8 mouse cellular contexts compared by ENCODE assay signal in the genomic region with DNA sequence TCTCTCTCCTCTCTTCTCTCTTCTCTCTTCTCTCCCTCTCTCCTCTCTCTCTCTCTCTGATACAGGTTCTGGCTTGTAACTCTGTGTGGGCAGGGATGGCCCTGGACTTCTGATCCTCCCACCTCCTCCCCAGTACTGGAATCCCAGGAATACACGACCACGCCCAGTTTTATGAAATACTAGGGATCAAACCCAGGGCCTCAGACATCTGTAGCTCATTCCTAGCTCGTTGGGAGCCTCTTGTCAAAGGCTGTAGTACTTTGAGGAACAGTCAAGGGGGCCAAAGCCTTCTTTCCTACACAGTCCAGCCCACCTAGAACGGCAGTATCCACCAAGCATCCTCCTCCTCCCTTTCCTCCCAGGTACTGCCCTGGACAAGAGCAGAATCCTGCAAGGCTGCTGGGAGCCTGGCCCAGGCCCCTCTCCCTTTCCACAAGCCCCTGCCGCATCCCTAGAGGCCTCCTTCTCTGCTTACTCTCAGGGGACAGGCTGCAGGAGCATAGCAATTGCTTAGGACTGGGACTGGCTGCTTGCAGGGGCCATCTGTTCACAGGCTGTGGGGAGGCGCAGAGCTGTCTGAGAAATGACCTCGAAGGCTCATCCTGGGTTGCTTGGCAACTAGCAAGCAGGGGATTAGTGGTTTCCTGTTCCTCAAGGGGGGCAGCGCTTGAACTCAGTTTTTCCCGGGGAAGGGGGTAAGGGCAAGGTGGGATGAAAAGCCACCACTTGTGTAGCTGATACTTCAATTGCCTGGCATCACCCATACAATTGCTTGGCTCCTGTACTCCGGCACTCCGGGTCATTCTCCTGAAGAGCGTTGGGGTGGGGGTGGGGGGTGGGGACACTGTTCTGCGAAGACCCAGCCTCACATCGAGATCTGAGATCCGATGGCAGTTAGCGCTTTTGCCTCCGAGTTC. TPM values are rescaled to one million over a fixed set of nuclear protein-coding genes. Genes with fewer than 3 reads are reported as not detected.
A peak's percentile ranks its signal among the peaks of the same experiment; 100 is the strongest.
DNase-seq lines count a peak whose midpoint lies in the region; TF ChIP-seq lines count a peak whose summit lies in the region.

No protein-coding gene starts in this region.

- no peaks in the 10 kb centered on the region for H3K9me3 ChIP-seq in midbrain, embryonic 10.5 days (replicated peaks)

- peaks cover 24% of the 10 kb centered on the region for H3K4me1 ChIP-seq in testis, adult 2 months (ENCODE audit: control insufficient read depth, insufficient read depth, low read length)
- H3K4me1 ChIP-seq in midbrain, embryonic 10.5 days, result peaks cover 52% of the 10 kb centered on the region

- peak overlapping the region; percentile 75 for H3K4me3 ChIP-seq in testis, adult 2 months (ENCODE audit: control insufficient read depth, low read depth, low read length)
- H3K4me3 ChIP-seq in midbrain, embryonic 10.5 days, result peak overlapping the region; percentile 47

- no peak for TF ChIP-seq CTCF in testis, adult 2 months (IDR thresholded peaks at IDR 0.05; ENCODE audit: control insufficient read depth, insufficient read depth, insufficient replicate concordance, low read depth, low read length)

- peak; percentile 22 for DNase-seq in gastrocnemius, adult 18-20 months (ENCODE audit: low spot score)
- no peak for DNase-seq in gastrocnemius, postnatal 14 days
- DNase-seq in testis, postnatal 14 days (ENCODE audit: low spot score), result no peak
- peak; percentile 41 to 53 for DNase-seq in heart, postnatal 10 days
- peak; percentile 86 for DNase-seq in midbrain, embryonic 10.5 days (ENCODE audit: low spot score)
- DNase-seq in thymus, postnatal 25 days, result peak; percentile 33
- DNase-seq in spleen, postnatal 14 days (ENCODE audit: low spot score in 2 of 2), result no peak

- 0 out of 2 replicates have a peak, but pooled peaks have one; percentile 3 for TF ChIP-seq POLR2A in testis, adult 2 months (IDR thresholded peaks at IDR 0.05; ENCODE audit: control insufficient read depth, low read depth, low read length)

- H3K36me3 ChIP-seq in testis, adult 2 months (ENCODE audit: control insufficient read depth, insufficient read depth, low read length), result no peaks in the 10 kb centered on the region
- no peaks in the 10 kb centered on the region for H3K36me3 ChIP-seq in midbrain, embryonic 10.5 days

- H3K27ac ChIP-seq in testis, adult 2 months (ENCODE audit: control insufficient read depth, insufficient read depth, low read depth, low read length), result peak overlapping the region; percentile 65
- H3K27ac ChIP-seq in midbrain, embryonic 10.5 days (replicated peaks), result peak overlapping the region; percentile 89

- no peaks in the 10 kb centered on the region for H3K27me3 ChIP-seq in testis, adult 2 months (ENCODE audit: control insufficient read depth, insufficient read depth, low read length)
- peaks cover 16% of the 10 kb centered on the region; the same call in 1 of the 2 replicates for H3K27me3 ChIP-seq in midbrain, embryonic 10.5 days (ENCODE audit: low read depth, poor library complexity, severe bottlenecking)

- WGBS in midbrain, embryonic 10.5 days, result 11% methylated on average over 17 of the region's 17 CpGs

- intact Hi-C loops in gastrocnemius, postnatal 14 days (cut with DNase I; ENCODE audit: low total_unique reads), result no loop called here
- intact Hi-C loops in heart, postnatal 10 days (cut with DNase I), result no loop called here

RNA-seq across cellular contexts. Expression of gene Tent5b, which starts 40.2 kb away (rescaled TPM):
- 1 to 10 TPM; 1.1 to 2.2 TPM for total RNA-seq in gastrocnemius, adult 18-20 months (2021)
- 1 to 10 TPM in 1 of 2 experiments, under 1 TPM in 1; 0.21 to 1.0 TPM for total RNA-seq in gastrocnemius, postnatal 14 days (2021)
- 35.7 and 45.4 TPM in 2 replicates for polyA plus RNA-seq in testis, adult 2 months (2012; rRNA removed)
- total RNA-seq in heart, postnatal 10 days (2021), result 1 to 10 TPM in 1 of 2 experiments, under 1 TPM in 1; 0.87 to 8.5 TPM
- polyA plus RNA-seq in midbrain, embryonic 10.5 days (2016; fragmentation: Nextera tagmentation; extraction: Ambion mirVana), result 0.58 and 0.86 TPM in 2 replicates

RNA-seq across cellular contexts. Expression of gene Trnp1, which starts 58.6 kb away (rescaled TPM):
- 1 to 10 TPM; 1.1 to 1.3 TPM for total RNA-seq in gastrocnemius, adult 18-20 months (2021)
- total RNA-seq in gastrocnemius, postnatal 14 days (2021), result 1 to 10 TPM; 1.1 to 1.7 TPM
- 1.3 and 2.0 TPM in 2 replicates for polyA plus RNA-seq in testis, adult 2 months (2012; rRNA removed)
- 1 to 10 TPM; 1.6 to 2.8 TPM for total RNA-seq in heart, postnatal 10 days (2021)
- polyA plus RNA-seq in midbrain, embryonic 10.5 days (2016; fragmentation: Nextera tagmentation; extraction: Ambion mirVana), result 0.68 and 1.0 TPM in 2 replicates

Comparison
In these comparisons a context has a peak if more than half of its experiments do, and no peak if none do; other contexts are left out.
1. DNase-seq: peak in gastrocnemius, adult 18-20 months (single experiment), heart, postnatal 10 days (2 of 2), midbrain, embryonic 10.5 days (single experiment) and thymus, postnatal 25 days (single experiment); none in gastrocnemius, postnatal 14 days (single experiment), testis, postnatal 14 days (single experiment) and spleen, postnatal 14 days (0 of 2).